Mouse (Mus musculus): ENCODE results near the gene Sgms2. TPM values are rescaled to one million over a fixed set of nuclear protein-coding genes. Genes with fewer than 3 reads are reported as not detected.

Gene Sgms2
- polyA plus RNA-seq, 1 experiment: 0.51 TPM

DNA sequence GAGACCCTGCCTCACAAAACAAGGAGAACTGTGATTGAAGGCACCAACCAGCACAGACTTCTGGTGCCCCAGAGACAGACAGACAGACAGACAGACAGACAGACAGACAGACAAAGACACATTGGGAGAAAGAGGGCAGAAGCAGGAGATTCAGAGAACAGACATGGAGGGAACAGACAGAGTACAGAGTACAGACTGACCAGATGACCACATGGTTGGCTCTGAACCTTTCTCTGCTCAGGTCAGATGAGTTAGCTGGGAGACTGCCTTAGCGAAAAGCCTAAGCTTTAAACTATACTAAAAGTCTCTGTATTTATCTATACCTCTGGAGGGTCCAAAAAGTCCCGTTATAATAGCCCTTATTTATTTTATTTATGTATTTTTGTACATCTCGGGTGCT is 11.8 kb downstream of the Sgms2 start:
- H3K36me3 ChIP-seq (ENCODE audit: control insufficient read depth, insufficient read depth, low read length): no peaks in the 10 kb centered on the region
- no peaks in the 10 kb centered on the region for H3K27me3 ChIP-seq (ENCODE audit: control insufficient read depth, insufficient read depth, low read length)
- H3K27ac ChIP-seq (ENCODE audit: insufficient read depth, low read length): no peak overlapping the region
- TF ChIP-seq POLR2A (IDR thresholded peaks at IDR 0.05; ENCODE audit: low read depth, low read length): no peak
- TF ChIP-seq CTCF (IDR thresholded peaks at IDR 0.05; ENCODE audit: extremely low read depth, insufficient read depth, insufficient read length, insufficient replicate concordance): no peak
- 84% methylated on average over 3 of the region's 3 CpGs for WGBS
- no peak for DNase-seq (ENCODE audit: low read depth in 1 of 2, low spot score in 2 of 2)
- no peak overlapping the region for H3K4me3 ChIP-seq (ENCODE audit: extremely low read depth, insufficient read depth, insufficient read length)
- H3K4me1 ChIP-seq (ENCODE audit: control insufficient read depth, insufficient read depth, insufficient read length): no peaks in the 10 kb centered on the region; the same call in 1 of the 2 replicates

DNA sequence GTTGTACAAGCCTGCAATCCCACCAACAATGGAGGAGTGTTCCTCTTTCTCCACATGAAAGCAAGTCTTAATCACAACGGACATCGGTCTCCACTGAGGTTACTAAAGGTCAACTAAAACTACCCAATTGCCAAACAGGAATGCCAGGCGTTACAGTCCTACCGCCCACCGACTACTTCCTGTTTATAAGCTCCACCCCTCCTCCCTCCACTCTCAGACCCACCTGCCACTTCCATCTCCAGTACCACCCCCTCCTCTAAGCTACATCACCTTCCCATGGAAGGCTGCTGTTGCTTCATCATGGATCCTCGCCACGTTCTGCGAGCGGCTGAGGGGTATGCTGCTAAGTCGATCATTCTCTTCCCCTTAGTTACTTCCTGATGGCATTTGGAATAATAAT is 15.2 kb downstream of the Sgms2 start:
- H3K36me3 ChIP-seq (ENCODE audit: control insufficient read depth, insufficient read depth, low read length): no peaks in the 10 kb centered on the region
- H3K27ac ChIP-seq (ENCODE audit: insufficient read depth, low read length): no peak overlapping the region
- no peak for DNase-seq (ENCODE audit: low read depth in 1 of 2, low spot score in 2 of 2)
- TF ChIP-seq CTCF (IDR thresholded peaks at IDR 0.05; ENCODE audit: extremely low read depth, insufficient read depth, insufficient read length, insufficient replicate concordance) (no peak), POLR2A (IDR thresholded peaks at IDR 0.05; ENCODE audit: low read depth, low read length) (no peak)
- WGBS: 90% methylated on average over 10 of the region's 10 CpGs
- no peaks in the 10 kb centered on the region for H3K27me3 ChIP-seq (ENCODE audit: control insufficient read depth, insufficient read depth, low read length)
- H3K4me3 ChIP-seq (ENCODE audit: extremely low read depth, insufficient read depth, insufficient read length): no peak overlapping the region
- no peaks in the 10 kb centered on the region; the same call in 1 of the 2 replicates for H3K4me1 ChIP-seq (ENCODE audit: control insufficient read depth, insufficient read depth, insufficient read length)

DNA sequence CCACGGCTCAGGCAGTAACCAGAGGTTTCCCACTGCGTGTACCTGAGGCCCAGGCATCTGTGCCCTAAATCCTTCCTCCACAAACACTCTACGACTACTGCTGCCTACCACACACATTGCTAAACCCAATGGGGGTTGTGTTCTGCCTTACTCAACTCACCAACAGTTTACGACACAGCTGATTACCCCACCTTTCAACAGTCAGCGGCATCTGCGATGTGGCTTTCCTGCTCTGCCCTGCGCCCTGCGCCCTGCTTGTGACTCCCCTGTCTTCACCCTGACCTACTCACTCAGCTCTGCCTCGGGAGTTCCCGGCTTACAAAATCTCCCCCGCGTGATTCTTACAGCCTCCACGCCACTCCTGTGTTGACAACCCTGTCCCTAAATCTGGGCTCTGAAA is 16.7 kb downstream of the Sgms2 start:
- no peaks in the 10 kb centered on the region for H3K36me3 ChIP-seq (ENCODE audit: control insufficient read depth, insufficient read depth, low read length)
- DNase-seq (ENCODE audit: low read depth in 1 of 2, low spot score in 2 of 2): no peak
- no peaks in the 10 kb centered on the region for H3K27me3 ChIP-seq (ENCODE audit: control insufficient read depth, insufficient read depth, low read length)
- no peaks in the 10 kb centered on the region; the same call in 1 of the 2 replicates for H3K4me1 ChIP-seq (ENCODE audit: control insufficient read depth, insufficient read depth, insufficient read length)
- TF ChIP-seq CTCF (IDR thresholded peaks at IDR 0.05; ENCODE audit: extremely low read depth, insufficient read depth, insufficient read length, insufficient replicate concordance): no peak
- TF ChIP-seq POLR2A (IDR thresholded peaks at IDR 0.05; ENCODE audit: low read depth, low read length): no peak
- WGBS: 53% methylated on average over 13 of the region's 13 CpGs
- no peak overlapping the region for H3K27ac ChIP-seq (ENCODE audit: insufficient read depth, low read length)
- no peak overlapping the region for H3K4me3 ChIP-seq (ENCODE audit: extremely low read depth, insufficient read depth, insufficient read length)

DNA sequence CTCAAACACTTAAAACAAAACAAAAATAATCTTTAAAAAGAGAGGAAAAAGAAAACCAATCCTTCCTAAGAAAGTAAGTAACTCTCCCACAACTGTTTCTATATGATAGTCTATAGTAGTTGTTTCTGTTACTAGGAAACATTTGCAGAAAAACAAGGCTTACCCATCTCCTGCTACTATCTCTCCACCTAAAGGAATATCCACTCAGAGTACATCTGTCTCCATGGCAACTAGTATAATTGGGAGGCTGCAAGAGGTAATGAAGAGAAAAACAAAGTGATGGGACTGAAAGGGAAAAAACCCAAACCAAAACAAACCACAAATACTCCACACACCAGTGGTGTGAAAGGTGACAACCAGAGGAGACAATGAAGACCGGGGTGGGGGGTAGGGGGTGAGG is 17.7 kb downstream of the Sgms2 start:
- Histone ChIP-seq H3K4me3 (ENCODE audit: extremely low read depth, insufficient read depth, insufficient read length) (no peak overlapping the region), H3K4me1 (ENCODE audit: control insufficient read depth, insufficient read depth, insufficient read length) (no peaks in the 10 kb centered on the region; the same call in 1 of the 2 replicates)

DNA sequence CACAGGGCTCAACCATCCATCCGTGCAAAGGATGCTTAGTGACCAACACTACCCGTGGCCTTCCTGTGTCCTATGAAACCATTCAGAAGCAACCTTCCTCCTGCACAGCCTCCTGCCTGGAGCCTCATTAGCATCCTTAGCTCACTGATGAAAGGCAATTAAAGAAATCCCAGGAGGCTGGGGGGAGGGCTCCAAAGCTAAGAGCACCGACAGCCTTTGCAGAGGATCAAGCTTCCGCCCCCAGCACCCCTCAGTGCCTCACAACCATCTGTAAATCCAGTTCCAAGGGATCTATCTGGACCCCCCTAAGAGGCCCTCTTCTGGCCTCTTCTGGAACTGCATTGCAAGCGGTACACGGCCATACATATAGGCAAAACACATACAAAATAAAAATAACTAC is 19.4 kb downstream of the Sgms2 start:
- Histone ChIP-seq H3K27me3 (ENCODE audit: control insufficient read depth, insufficient read depth, low read length) (no peaks in the 10 kb centered on the region), H3K36me3 (ENCODE audit: control insufficient read depth, insufficient read depth, low read length) (no peaks in the 10 kb centered on the region), H3K27ac (ENCODE audit: insufficient read depth, low read length) (no peak overlapping the region), H3K4me1 (ENCODE audit: control insufficient read depth, insufficient read depth, insufficient read length) (no peaks in the 10 kb centered on the region; the same call in 1 of the 2 replicates), H3K4me3 (ENCODE audit: extremely low read depth, insufficient read depth, insufficient read length) (no peak overlapping the region)
- no peak for DNase-seq (ENCODE audit: low read depth in 1 of 2, low spot score in 2 of 2)
- TF ChIP-seq CTCF (IDR thresholded peaks at IDR 0.05; ENCODE audit: extremely low read depth, insufficient read depth, insufficient read length, insufficient replicate concordance): no peak
- no peak for TF ChIP-seq POLR2A (IDR thresholded peaks at IDR 0.05; ENCODE audit: low read depth, low read length)
- 83% methylated on average over 6 of the region's 6 CpGs for WGBS

More for the DNA sequence above, 17.7 kb downstream of the Sgms2 start:
- H3K27ac ChIP-seq (ENCODE audit: insufficient read depth, low read length): no peak overlapping the region
- DNase-seq (ENCODE audit: low read depth in 1 of 2, low spot score in 2 of 2): no peak
- H3K36me3 ChIP-seq (ENCODE audit: control insufficient read depth, insufficient read depth, low read length): no peaks in the 10 kb centered on the region
- TF ChIP-seq POLR2A (IDR thresholded peaks at IDR 0.05; ENCODE audit: low read depth, low read length): no peak
- no peak for TF ChIP-seq CTCF (IDR thresholded peaks at IDR 0.05; ENCODE audit: extremely low read depth, insufficient read depth, insufficient read length, insufficient replicate concordance)
- no peaks in the 10 kb centered on the region for H3K27me3 ChIP-seq (ENCODE audit: control insufficient read depth, insufficient read depth, low read length)
- 40% methylated on average over 1 of the region's 1 CpGs for WGBS

DNA sequence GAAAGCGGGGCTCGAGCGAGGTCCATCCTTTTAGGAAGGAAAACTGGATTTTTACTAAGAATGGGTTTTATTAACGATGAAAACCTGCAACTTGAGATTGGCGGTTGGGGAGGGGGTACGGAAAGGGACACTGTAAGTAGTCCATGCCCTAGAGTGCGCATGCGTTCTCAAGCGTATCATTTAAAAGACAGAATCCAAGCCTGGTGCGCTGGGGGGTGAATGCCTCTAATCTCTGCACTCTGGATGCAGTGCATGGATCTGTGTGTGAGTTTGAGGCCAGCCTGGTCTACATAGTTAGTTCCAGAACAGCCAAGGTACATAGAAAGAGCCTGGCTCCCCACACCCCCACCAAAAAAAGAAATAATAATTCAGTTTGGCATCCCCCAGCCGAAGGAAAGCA is 19.8 kb downstream of the Sgms2 start:
- H3K4me3 ChIP-seq (ENCODE audit: extremely low read depth, insufficient read depth, insufficient read length): no peak overlapping the region
- no peak overlapping the region for H3K27ac ChIP-seq (ENCODE audit: insufficient read depth, low read length)
- no peak for TF ChIP-seq CTCF (IDR thresholded peaks at IDR 0.05; ENCODE audit: extremely low read depth, insufficient read depth, insufficient read length, insufficient replicate concordance)
- TF ChIP-seq POLR2A (IDR thresholded peaks at IDR 0.05; ENCODE audit: low read depth, low read length): no peak
- H3K4me1 ChIP-seq (ENCODE audit: control insufficient read depth, insufficient read depth, insufficient read length): no peaks in the 10 kb centered on the region; the same call in 1 of the 2 replicates
- WGBS: 91% methylated on average over 11 of the region's 11 CpGs
- H3K27me3 ChIP-seq (ENCODE audit: control insufficient read depth, insufficient read depth, low read length): no peaks in the 10 kb centered on the region
- no peak for DNase-seq (ENCODE audit: low read depth in 1 of 2, low spot score in 2 of 2)
- no peaks in the 10 kb centered on the region for H3K36me3 ChIP-seq (ENCODE audit: control insufficient read depth, insufficient read depth, low read length)

DNA sequence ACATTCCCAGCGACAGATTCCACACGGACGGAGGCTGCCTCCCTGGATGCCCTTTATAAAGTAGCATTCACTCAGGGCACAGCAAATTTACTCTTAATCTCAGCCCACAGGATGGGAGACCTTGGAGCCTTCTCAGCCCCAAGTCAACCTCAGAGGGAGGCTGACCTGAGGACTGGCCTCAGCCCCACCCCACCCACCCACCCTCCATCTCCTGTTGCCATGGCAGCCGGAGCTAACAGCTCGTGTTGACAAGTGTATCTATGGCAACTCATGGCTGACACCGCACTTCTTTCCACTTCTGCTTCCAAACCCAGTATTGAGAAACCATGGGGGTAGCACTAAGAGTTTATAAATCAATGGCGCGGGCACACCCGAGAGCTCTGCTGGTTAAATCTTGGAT is 20.4 kb downstream of the Sgms2 start:
- no peak overlapping the region for H3K4me3 ChIP-seq (ENCODE audit: extremely low read depth, insufficient read depth, insufficient read length)
- no peaks in the 10 kb centered on the region for H3K36me3 ChIP-seq (ENCODE audit: control insufficient read depth, insufficient read depth, low read length)
- TF ChIP-seq POLR2A (IDR thresholded peaks at IDR 0.05; ENCODE audit: low read depth, low read length) (no peak), CTCF (IDR thresholded peaks at IDR 0.05; ENCODE audit: extremely low read depth, insufficient read depth, insufficient read length, insufficient replicate concordance) (no peak)
- WGBS: 64% methylated on average over 9 of the region's 9 CpGs
- no peaks in the 10 kb centered on the region; the same call in 1 of the 2 replicates for H3K4me1 ChIP-seq (ENCODE audit: control insufficient read depth, insufficient read depth, insufficient read length)
- H3K27ac ChIP-seq (ENCODE audit: insufficient read depth, low read length): no peak overlapping the region
- H3K27me3 ChIP-seq (ENCODE audit: control insufficient read depth, insufficient read depth, low read length): no peaks in the 10 kb centered on the region
- DNase-seq (ENCODE audit: low read depth in 1 of 2, low spot score in 2 of 2): no peak

Measured in spleen, adult 2 months (tissue).